Mouse (Mus musculus) liver, adult 2 months (tissue): Measurements from ENCODE around the gene Myh3.

Experiments
- CTCF ChIP-seq: fragments of 200-500 bp; IDR thresholded peaks from 2 replicates; pipeline ENCODE4 v1.5.1; 2011; ENCODE audit warnings: low read depth, low read length, control low read depth
- POLR2A ChIP-seq: fragments of 200-500 bp; IDR thresholded peaks from 2 replicates; pipeline ENCODE4 v1.6.1; 2011; ENCODE audit warnings: low read length, control low read depth; ENCODE audit not compliant: insufficient read depth; ENCODE audit errors: extremely low read depth

GRCm38 (mm10) chr11:67040483-67040882 is 37.6 kb upstream of the Myh3 start:
- TF ChIP-seq POLR2A: no peak
- TF ChIP-seq CTCF: no peak
